Mouse (Mus musculus) spleen, postnatal 10 days (tissue): Measurements from ENCODE around the gene Tfeb.

Experiments
- DNase-seq, 2 experiments: peaks; one replicate each; pipeline ENCODE4 v3.0.0; 2021 to 2022; ENCODE audit warnings: low spot score in 2 of 2

The Tfeb gene

GRCm38 (mm10) chr17:47711883-47712282, 24.9 kb upstream of the Tfeb start:
- DNase-seq: no peak

- DNase-seq: no peak
Measured at GRCm38 (mm10) chr17:47712889-47713571, 23.8 kb upstream of the Tfeb start.

GRCm38 (mm10) chr17:47715037-47715436, 21.8 kb upstream of the Tfeb start:
- no peak for DNase-seq

- DNase-seq: no peak
Measured at GRCm38 (mm10) chr17:47721183-47721582, 15.6 kb upstream of the Tfeb start.

GRCm38 (mm10) chr17:47726566-47726965, 10.3 kb upstream of the Tfeb start, which contains the start of gene Pgc:
TSS of gene Pgc (plus strand) at chr17:47726842.
- DNase-seq: no peak

GRCm38 (mm10) chr17:47730633-47731575, 5.9 kb upstream of the Tfeb start:
- DNase-seq: no peak

- DNase-seq: no peak
Measured at GRCm38 (mm10) chr17:47735553-47736100, 1.2 kb upstream of the Tfeb start.

GRCm38 (mm10) chr17:47737271-47738065, 638 bp downstream of the Tfeb start:
- DNase-seq: peak; percentile 77 to 87

- DNase-seq: peak; percentile 54 to 87
Measured at GRCm38 (mm10) chr17:47738066-47738878, 1.4 kb downstream of the Tfeb start.

GRCm38 (mm10) chr17:47738879-47739798, 2.3 kb downstream of the Tfeb start:
- DNase-seq: peak; percentile 32 to 73

GRCm38 (mm10) chr17:47740186-47740585, 3.4 kb downstream of the Tfeb start:
- DNase-seq: no peak

GRCm38 (mm10) chr17:47742991-47743734, 6.3 kb downstream of the Tfeb start:
- DNase-seq: peak in 1 of 2 experiments; percentile 62

GRCm38 (mm10) chr17:47744086-47744485, 7.3 kb downstream of the Tfeb start:
- no peak for DNase-seq

GRCm38 (mm10) chr17:47744746-47745368, 8.0 kb downstream of the Tfeb start:
- DNase-seq: peak in 1 of 2 experiments; percentile 64

- no peak for DNase-seq
Measured at GRCm38 (mm10) chr17:47748791-47749553, 12.1 kb downstream of the Tfeb start.

GRCm38 (mm10) chr17:47749626-47750025, 12.8 kb downstream of the Tfeb start:
- no peak for DNase-seq

GRCm38 (mm10) chr17:47750101-47750500, 13.3 kb downstream of the Tfeb start:
- no peak for DNase-seq

- no peak for DNase-seq
Measured at GRCm38 (mm10) chr17:47751811-47752210, 15.0 kb downstream of the Tfeb start.
